Mouse (Mus musculus) intestine, postnatal 0 days (tissue): ENCODE measurements at regions not wholly inside any gene's neighbourhood (a gene's known extent, or its start where the extent isn't known, plus 50 kb on each side); places are given as distances from the start of the nearest gene placed in this dataset.

Experiments used
- ATAC-seq: fragments of 200-750 bp; cut with Nextera tagmentation; 2 replicates; pipeline ENCODE4 v1.8.0; 2017; ENCODE audit warnings: mild to moderate bottlenecking, moderate TSS enrichment, moderate library complexity
- H3K27ac ChIP-seq: fragments of 300-500 bp; sonication (generic); 2 replicates; pipeline ENCODE4 v1.5.1; 2014; ENCODE audit warnings: mild to moderate bottlenecking, low read depth, low read length, moderate library complexity
- H3K27me3 ChIP-seq: fragments of 300-500 bp; sonication (generic); replicated peaks from 2 replicates; pipeline ENCODE4 v1.6.1; 2014; ENCODE audit warnings: low read length, mixed read lengths; ENCODE audit not compliant: control insufficient read depth, insufficient read depth
- H3K36me3 ChIP-seq: fragments of 300-500 bp; sonication (generic); 2 replicates; pipeline ENCODE4 v1.6.1; 2014; ENCODE audit warnings: mild to moderate bottlenecking, moderate library complexity; ENCODE audit not compliant: control insufficient read depth, insufficient read depth
- H3K4me1 ChIP-seq: fragments of 300-500 bp; sonication (generic); replicated peaks from 2 replicates; pipeline ENCODE4 v1.6.1; 2014; ENCODE audit warnings: antibody characterized with exemption, low read length, mixed read lengths; ENCODE audit not compliant: control insufficient read depth, insufficient read depth
- H3K4me2 ChIP-seq: fragments of 300-500 bp; sonication (generic); replicated peaks from 2 replicates; pipeline ENCODE4 v1.6.1; 2014; ENCODE audit warnings: low read depth, mild to moderate bottlenecking, moderate library complexity
- H3K4me3 ChIP-seq: fragments of 300-500 bp; sonication (generic); 2 replicates; pipeline ENCODE4 v1.5.1; 2014; ENCODE audit warnings: low read depth, low read length
- H3K9ac ChIP-seq: fragments of 300-500 bp; sonication (generic); 2 replicates; pipeline ENCODE4 v1.6.1; 2014; ENCODE audit warnings: mild to moderate bottlenecking, low read depth, low read length
- H3K9me3 ChIP-seq: fragments of 300-500 bp; sonication (generic); 2 replicates; pipeline ENCODE4 v1.6.1; 2016; ENCODE audit warnings: mixed run types; ENCODE audit not compliant: control insufficient read depth
- CTCF ChIP-seq: sonication (generic); IDR thresholded peaks from 2 replicates; pipeline ENCODE4 v1.5.1; 2016; ENCODE audit warnings: low read depth, mild to moderate bottlenecking, control low read depth, antibody characterized with exemption, moderate library complexity
- WGBS: fragments of 180-500 bp; shearing (Covaris S2); extraction: QIAGEN DNeasy Blood & Tissue Kit; methylation state at CpG from one replicate; pipeline ENCODE4 v1.1.7; 2014; 5-methylcytosine and 5-hydroxymethylcytosine counted together

DNA sequence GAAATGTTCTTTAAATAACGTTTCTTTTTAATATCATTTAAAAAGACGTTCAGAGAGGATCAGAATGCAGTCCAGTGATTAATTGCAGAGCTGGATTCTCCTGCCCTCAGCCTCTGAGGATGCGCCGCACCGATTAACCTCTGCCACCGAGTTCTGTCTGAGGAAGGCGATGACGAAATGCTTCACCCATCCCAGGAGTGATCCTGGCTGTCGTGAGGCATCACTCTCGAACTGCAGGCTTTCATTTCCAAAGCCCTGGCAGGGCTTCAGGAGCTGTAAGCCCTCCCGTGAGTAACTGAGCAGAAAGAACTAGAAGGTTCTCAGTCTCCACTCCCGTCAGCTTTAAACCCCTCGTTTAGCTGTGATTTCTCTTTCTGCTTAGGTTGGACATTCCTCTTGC, 157.0 kb upstream of the Pgrmc2 start:
- TF ChIP-seq CTCF = no peak
- WGBS = 79% methylated on average over 13 of the region's 13 CpGs
- ATAC-seq = no peak

GRCm38 (mm10) chr3:41239246-41239645, 156.4 kb upstream of the Pgrmc2 start:
- H3K4me2 ChIP-seq = no peak overlapping the region
- H3K4me3 ChIP-seq = no peak overlapping the region
- no peak overlapping the region for H3K27ac ChIP-seq
- WGBS = 95% methylated on average over 6 of the region's 6 CpGs
- no peaks in the 10 kb centered on the region for H3K4me1 ChIP-seq
- H3K9me3 ChIP-seq = no peaks in the 10 kb centered on the region
- no peaks in the 10 kb centered on the region for H3K36me3 ChIP-seq
- no peaks in the 10 kb centered on the region for H3K27me3 ChIP-seq
- H3K9ac ChIP-seq = no peak overlapping the region
- ATAC-seq = no peak
- TF ChIP-seq CTCF = no peak

More for the DNA sequence above, 157.0 kb upstream of the Pgrmc2 start:
- Histone ChIP-seq H3K4me3 (no peak overlapping the region), H3K27ac (no peak overlapping the region), H3K4me1 (no peaks in the 10 kb centered on the region), H3K27me3 (no peaks in the 10 kb centered on the region), H3K9me3 (no peaks in the 10 kb centered on the region), H3K36me3 (no peaks in the 10 kb centered on the region), H3K9ac (no peak overlapping the region), H3K4me2 (no peak overlapping the region)

DNA sequence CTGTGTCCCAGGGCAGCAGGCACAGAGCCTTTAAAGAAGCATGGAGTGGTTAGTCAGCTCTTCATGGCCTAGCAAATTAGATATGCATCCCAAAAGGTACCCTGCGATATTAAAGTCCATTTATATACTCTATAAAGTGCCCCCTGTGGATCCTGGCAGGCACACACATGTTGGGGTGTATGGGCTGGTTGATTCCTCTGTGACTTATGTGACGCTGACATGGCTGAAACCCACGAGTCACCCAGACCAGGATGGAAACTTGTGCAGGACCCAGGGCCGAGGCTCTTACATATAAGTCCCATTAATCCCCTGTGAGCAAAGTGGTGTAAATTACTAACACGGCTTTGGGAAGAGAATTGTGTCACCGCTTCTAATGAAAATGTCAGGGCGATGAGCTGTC, 155.2 kb upstream of the Pgrmc2 start:
- no peaks in the 10 kb centered on the region for H3K36me3 ChIP-seq
- WGBS = 89% methylated on average over 7 of the region's 7 CpGs
- H3K27ac ChIP-seq = no peak overlapping the region
- TF ChIP-seq CTCF = no peak
- no peaks in the 10 kb centered on the region for H3K4me1 ChIP-seq
- H3K4me2 ChIP-seq = no peak overlapping the region
- no peak overlapping the region for H3K9ac ChIP-seq
- H3K4me3 ChIP-seq = no peak overlapping the region
- H3K27me3 ChIP-seq = no peaks in the 10 kb centered on the region
- H3K9me3 ChIP-seq = no peaks in the 10 kb centered on the region
- ATAC-seq = no peak

DNA sequence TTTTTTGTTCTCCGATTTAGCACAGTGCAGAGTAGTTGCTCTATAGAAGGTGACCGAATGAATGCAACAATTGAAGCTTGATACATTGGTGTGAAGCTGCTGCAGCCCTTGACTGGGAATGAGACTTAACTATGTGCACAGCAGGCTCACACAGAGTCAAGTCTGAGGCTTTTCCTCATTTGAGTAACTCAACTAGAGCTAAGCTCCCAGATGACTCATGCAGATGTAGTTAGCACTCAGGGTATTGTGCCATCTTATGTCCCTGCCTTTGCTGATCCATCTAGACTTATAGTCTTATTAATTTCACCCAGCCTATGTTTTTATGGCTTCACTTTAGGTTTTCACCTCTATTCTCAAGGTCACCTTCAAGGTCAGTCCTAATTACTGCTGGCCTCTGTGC, 152.8 kb upstream of the Pgrmc2 start:
- WGBS = 92% methylated on average over 2 of the region's 2 CpGs
- ATAC-seq = no peak
- H3K4me1 ChIP-seq = no peaks in the 10 kb centered on the region
- no peaks in the 10 kb centered on the region for H3K36me3 ChIP-seq
- no peaks in the 10 kb centered on the region for H3K9me3 ChIP-seq
- no peak overlapping the region for H3K9ac ChIP-seq
- no peak overlapping the region for H3K4me2 ChIP-seq
- no peak overlapping the region for H3K27ac ChIP-seq
- no peak for TF ChIP-seq CTCF
- H3K4me3 ChIP-seq = no peak overlapping the region
- no peaks in the 10 kb centered on the region for H3K27me3 ChIP-seq

DNA sequence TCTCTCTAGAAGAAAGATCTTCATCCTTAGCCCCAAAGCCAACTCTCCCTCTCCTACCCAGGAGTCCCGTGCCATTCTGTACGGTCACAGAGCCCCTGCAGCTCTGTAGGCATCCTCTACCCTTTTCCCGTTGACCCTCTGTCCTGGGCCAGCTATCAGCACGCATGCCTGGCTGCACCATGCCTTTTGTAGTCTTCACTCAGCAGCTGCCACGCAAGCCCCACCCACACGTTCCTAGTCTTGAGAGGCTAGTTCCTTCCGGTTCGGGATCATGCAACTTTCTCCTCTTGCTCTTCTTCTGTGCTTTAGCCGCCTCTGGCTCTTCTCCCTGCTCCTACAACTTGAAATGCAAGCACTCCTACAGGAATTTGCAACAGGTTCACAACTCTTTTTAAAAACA, 152.1 kb upstream of the Pgrmc2 start:
- 48% methylated on average over 9 of the region's 9 CpGs for WGBS

DNA sequence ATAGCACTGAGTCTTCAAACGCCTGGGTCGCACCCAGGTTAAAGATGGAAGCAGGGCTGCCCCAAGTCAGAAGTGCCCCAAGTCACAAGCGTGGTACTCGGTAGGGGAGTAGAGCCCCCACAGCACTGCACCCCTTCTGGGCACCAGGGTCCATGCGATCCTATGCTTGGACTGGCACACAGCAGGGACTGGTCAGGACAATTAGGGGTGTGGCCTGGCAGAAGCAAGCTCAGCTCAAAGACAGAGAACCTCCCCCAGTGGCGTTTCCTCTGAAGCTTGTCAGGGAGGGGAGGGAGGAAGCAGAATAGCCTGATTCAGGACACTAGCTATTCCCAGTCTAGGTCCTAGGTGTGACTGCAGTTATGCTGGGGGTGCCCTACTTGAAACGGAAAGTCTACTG, 151.3 kb upstream of the Pgrmc2 start:
- H3K36me3 ChIP-seq = no peaks in the 10 kb centered on the region
- no peak for ATAC-seq
- no peak overlapping the region for H3K9ac ChIP-seq
- no peaks in the 10 kb centered on the region for H3K9me3 ChIP-seq
- 73% methylated on average over 7 of the region's 7 CpGs for WGBS
- no peaks in the 10 kb centered on the region for H3K4me1 ChIP-seq
- no peak overlapping the region for H3K4me2 ChIP-seq
- no peak overlapping the region for H3K27ac ChIP-seq
- H3K27me3 ChIP-seq = no peaks in the 10 kb centered on the region
- no peak for TF ChIP-seq CTCF
- no peak overlapping the region for H3K4me3 ChIP-seq

More for the DNA sequence above, 152.1 kb upstream of the Pgrmc2 start:
- no peak overlapping the region for H3K9ac ChIP-seq
- H3K4me1 ChIP-seq = no peaks in the 10 kb centered on the region
- no peak overlapping the region for H3K4me2 ChIP-seq
- no peaks in the 10 kb centered on the region for H3K36me3 ChIP-seq
- no peak for TF ChIP-seq CTCF
- H3K4me3 ChIP-seq = no peak overlapping the region
- no peak for ATAC-seq
- H3K9me3 ChIP-seq = no peaks in the 10 kb centered on the region
- no peaks in the 10 kb centered on the region for H3K27me3 ChIP-seq
- no peak overlapping the region for H3K27ac ChIP-seq

DNA sequence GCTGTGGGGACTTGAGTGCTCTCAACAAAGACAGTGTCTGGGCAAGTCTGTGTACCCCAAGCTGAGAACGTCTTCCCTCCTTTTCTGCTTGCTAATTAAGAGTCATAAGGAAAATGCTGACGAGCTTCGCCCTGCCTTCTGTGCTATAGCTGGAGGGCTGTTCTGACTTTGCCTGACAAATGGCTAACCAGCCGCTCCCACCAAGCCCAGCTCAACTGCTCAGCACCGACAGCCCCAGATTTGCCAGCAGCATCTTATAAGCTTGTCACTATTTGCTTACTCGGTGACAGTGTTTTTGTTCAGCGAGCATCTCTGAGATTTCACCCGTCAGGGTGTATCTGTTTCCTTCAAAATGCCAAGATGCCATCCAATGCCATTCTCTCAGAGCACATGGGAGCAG, 150.6 kb upstream of the Pgrmc2 start:
- 85% methylated on average over 8 of the region's 8 CpGs for WGBS
- Histone ChIP-seq H3K27ac (no peak overlapping the region), H3K36me3 (no peaks in the 10 kb centered on the region), H3K4me2 (no peak overlapping the region), H3K27me3 (no peaks in the 10 kb centered on the region), H3K4me1 (no peaks in the 10 kb centered on the region), H3K9me3 (no peaks in the 10 kb centered on the region), H3K4me3 (no peak overlapping the region), H3K9ac (no peak overlapping the region)
- no peak for ATAC-seq
- TF ChIP-seq CTCF = no peak
